Mouse (Mus musculus): ENCODE results near the gene Kcnj1.
A peak's percentile ranks its signal among the peaks of the same experiment; 100 is the strongest.

The Kcnj1 gene

GRCm38 (mm10) chr9:32445789-32446188 lies 73.5 kb downstream of the Kcnj1 start:
- DNase-seq (ENCODE audit: low read depth, low spot score), result peak; percentile 61

- no peak for DNase-seq (ENCODE audit: low read depth, low spot score)
These were observed 76.5 kb downstream of the Kcnj1 start for GRCm38 (mm10) chr9:32448766-32449165.
